In the genomic region with DNA sequence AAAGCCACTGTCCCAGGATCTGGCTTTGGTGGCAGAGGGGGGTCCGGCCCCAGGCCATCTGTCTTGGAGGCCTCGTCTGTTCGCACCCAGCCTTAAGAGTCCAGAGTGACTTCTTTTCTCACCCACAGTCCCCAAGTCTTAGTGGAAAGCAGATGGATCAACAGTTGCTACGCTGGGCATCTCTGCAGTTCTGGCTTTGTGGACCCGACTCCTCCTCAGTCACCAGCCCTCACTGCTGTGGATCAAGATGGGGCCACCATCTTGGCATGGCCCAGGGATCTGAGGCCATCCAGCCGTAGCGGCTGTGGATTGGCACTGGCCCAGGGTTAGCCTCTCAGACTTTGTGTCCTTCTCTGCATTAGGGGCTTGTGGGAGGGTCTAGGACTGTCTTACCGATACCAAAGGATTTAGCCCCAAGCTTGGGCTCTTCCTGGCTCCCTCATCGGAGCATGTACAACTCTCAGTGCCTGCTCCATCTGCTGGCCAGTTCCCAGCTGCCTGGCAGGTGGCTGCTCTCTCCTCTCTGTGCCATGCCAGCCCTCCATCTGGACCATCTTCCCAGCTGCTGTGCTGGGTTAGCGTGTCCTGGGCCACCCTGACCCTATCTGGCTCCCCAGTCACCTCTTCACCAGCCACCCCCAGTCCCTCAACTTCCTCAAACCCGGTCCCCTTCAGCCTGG, we compare ENCODE assay signal across 11 mouse cellular contexts.
DNase-seq lines count a peak whose midpoint lies in the region; ATAC-seq and TF ChIP-seq lines count a peak whose summit lies in the region.
"Had no signal": no experiment of that assay in that cellular context is flagged by ENCODE, and none has a peak within 500 bp of the region (broad histone marks: within the 10 kb centered on the region; RNA-seq: fewer than 3 reads in every experiment).

No protein-coding gene starts in this region.

- H3K27ac ChIP-seq in stomach, embryonic 14.5 days (ENCODE audit: low read length): no peak overlapping the region
- H3K27ac ChIP-seq in stomach, postnatal 0 days (replicated peaks): no peak overlapping the region
- H3K27ac ChIP-seq in forebrain, embryonic 13.5 days: peak overlapping the region; percentile 78
- peak overlapping the region; percentile 63 for H3K27ac ChIP-seq in midbrain, embryonic 12.5 days (replicated peaks)
- H3K27ac ChIP-seq: embryonic facial prominence, embryonic 12.5 days; limb, embryonic 12.5 days had no signal

- 0 out of 2 replicates have a peak, but pooled peaks have one; percentile 8 for ATAC-seq in stomach, embryonic 14.5 days (ENCODE audit: insufficient number of reproducible peaks, insufficient read depth, low FRiP score, low read depth)
- no peak for ATAC-seq in stomach, postnatal 0 days (ENCODE audit: low FRiP score, low TSS enrichment)
- ATAC-seq in forebrain, embryonic 13.5 days: peak; percentile 64
- 0 out of 2 replicates have a peak, but pooled peaks have one; percentile 12 for ATAC-seq in midbrain, embryonic 12.5 days (ENCODE audit: low FRiP score, low read depth)
- ATAC-seq: intestine, embryonic 16.5 days had no signal

- peaks cover 12% of the 10 kb centered on the region; the same call in 1 of the 2 replicates for H3K36me3 ChIP-seq in stomach, embryonic 14.5 days (ENCODE audit: control insufficient read depth, insufficient read depth, low read length)
- no peaks in the 10 kb centered on the region; the same call in 1 of the 2 replicates for H3K36me3 ChIP-seq in stomach, postnatal 0 days (ENCODE audit: control insufficient read depth, insufficient read depth, low read length)
- peaks cover 25% of the 10 kb centered on the region for H3K36me3 ChIP-seq in forebrain, embryonic 13.5 days (ENCODE audit: poor library complexity, severe bottlenecking)
- H3K36me3 ChIP-seq in midbrain, embryonic 12.5 days: peaks cover 25% of the 10 kb centered on the region

- no peak for TF ChIP-seq EP300 in stomach, postnatal 0 days (optimal IDR thresholded peaks at IDR 0.05)

- no peaks in the 10 kb centered on the region for H3K27me3 ChIP-seq in stomach, embryonic 14.5 days (ENCODE audit: control insufficient read depth, insufficient read depth, low read length)
- H3K27me3 ChIP-seq in stomach, postnatal 0 days (ENCODE audit: control insufficient read depth, insufficient read depth, low read length): no peaks in the 10 kb centered on the region
- no peaks in the 10 kb centered on the region for H3K27me3 ChIP-seq in forebrain, embryonic 13.5 days
- no peaks in the 10 kb centered on the region for H3K27me3 ChIP-seq in midbrain, embryonic 12.5 days
- H3K27me3 ChIP-seq: embryonic facial prominence, embryonic 12.5 days; limb, embryonic 12.5 days had no signal

- H3K9ac ChIP-seq in stomach, embryonic 14.5 days (replicated peaks; ENCODE audit: low read depth, low read length): no peak overlapping the region
- H3K9ac ChIP-seq in stomach, postnatal 0 days (ENCODE audit: low read length): no peak overlapping the region
- H3K9ac ChIP-seq in forebrain, embryonic 13.5 days: no peak overlapping the region
- H3K9ac ChIP-seq in midbrain, embryonic 12.5 days (replicated peaks): no peak overlapping the region
- H3K9ac ChIP-seq: embryonic facial prominence, embryonic 12.5 days; limb, embryonic 12.5 days had no signal

- WGBS in stomach, embryonic 14.5 days: 83% methylated on average over 11 of the region's 11 CpGs
- WGBS in stomach, postnatal 0 days: 77% methylated on average over 11 of the region's 11 CpGs
- WGBS in forebrain, embryonic 13.5 days: 65% methylated on average over 11 of the region's 11 CpGs
- WGBS in midbrain, embryonic 12.5 days: 72% methylated on average over 11 of the region's 11 CpGs

- no peaks in the 10 kb centered on the region for H3K9me3 ChIP-seq in stomach, embryonic 14.5 days (ENCODE audit: control insufficient read depth, low read depth, low read length)
- no peaks in the 10 kb centered on the region for H3K9me3 ChIP-seq in stomach, postnatal 0 days (ENCODE audit: control insufficient read depth, low read length)
- no peaks in the 10 kb centered on the region for H3K9me3 ChIP-seq in forebrain, embryonic 13.5 days (replicated peaks)
- H3K9me3 ChIP-seq in midbrain, embryonic 12.5 days: no peaks in the 10 kb centered on the region
- H3K9me3 ChIP-seq: embryonic facial prominence, embryonic 12.5 days; limb, embryonic 12.5 days had no signal

- no peaks in the 10 kb centered on the region for H3K4me1 ChIP-seq in stomach, embryonic 14.5 days (ENCODE audit: control insufficient read depth, insufficient read depth, low read length)
- H3K4me1 ChIP-seq in stomach, postnatal 0 days (replicated peaks; ENCODE audit: control insufficient read depth, insufficient read depth): no peaks in the 10 kb centered on the region
- peaks cover 62% of the 10 kb centered on the region for H3K4me1 ChIP-seq in forebrain, embryonic 13.5 days
- peaks cover 50% of the 10 kb centered on the region for H3K4me1 ChIP-seq in midbrain, embryonic 12.5 days

- no peak for TF ChIP-seq CTCF in stomach, postnatal 0 days (IDR thresholded peaks at IDR 0.05; ENCODE audit: low read depth)

- no peak overlapping the region for H3K4me2 ChIP-seq in stomach, embryonic 14.5 days (replicated peaks; ENCODE audit: low read depth, low read length)
- H3K4me2 ChIP-seq in stomach, postnatal 0 days (replicated peaks; ENCODE audit: low read depth): no peak overlapping the region
- H3K4me2 ChIP-seq in forebrain, embryonic 13.5 days: no peak overlapping the region
- no peak overlapping the region for H3K4me2 ChIP-seq in midbrain, embryonic 12.5 days (replicated peaks)
- H3K4me2 ChIP-seq: embryonic facial prominence, embryonic 12.5 days; limb, embryonic 12.5 days had no signal

- no peak for DNase-seq in stomach, postnatal 0 days (ENCODE audit: low spot score)
- no peak for DNase-seq in urinary bladder, adult 18-20 months (ENCODE audit: low spot score in 2 of 2)
- no peak for DNase-seq in spleen, postnatal 4 days (ENCODE audit: low spot score in 2 of 2)
- no peak for DNase-seq in MN1 (ENCODE audit: low spot score)
- DNase-seq: lung, postnatal 36 days had no signal

- no peak overlapping the region for H3K4me3 ChIP-seq in stomach, embryonic 14.5 days (ENCODE audit: low read depth, low read length)
- H3K4me3 ChIP-seq in stomach, postnatal 0 days (ENCODE audit: low read depth, low read length): no peak overlapping the region
- H3K4me3 ChIP-seq in forebrain, embryonic 13.5 days: no peak overlapping the region
- H3K4me3 ChIP-seq in midbrain, embryonic 12.5 days: no peak overlapping the region
- H3K4me3 ChIP-seq: embryonic facial prominence, embryonic 12.5 days; limb, embryonic 12.5 days had no signal

Comparison
In these comparisons a context has a peak if more than half of its experiments do, and no peak if none do; other contexts are left out.
1. H3K27ac ChIP-seq: peak in forebrain, embryonic 13.5 days (single experiment) and midbrain, embryonic 12.5 days (single experiment); none in stomach, embryonic 14.5 days (single experiment) and stomach, postnatal 0 days (single experiment).